Mouse (Mus musculus) liver, adult (tissue): ENCODE data around the gene Nxnl2.

Source experiments
- GATA4 ChIP-seq: IDR thresholded peaks from 2 replicates; pipeline ENCODE4 v1.6.1; 2014; ENCODE audit warnings: mild to moderate bottlenecking, low read length; ENCODE audit not compliant: insufficient replicate concordance

Gene Nxnl2

GRCm38 (mm10) chr13:51208378-51209100 is 37.7 kb downstream of the Nxnl2 start:
- no peak for TF ChIP-seq GATA4

GRCm38 (mm10) chr13:51210639-51211038 is 39.8 kb downstream of the Nxnl2 start:
- no peak for TF ChIP-seq GATA4

DNA sequence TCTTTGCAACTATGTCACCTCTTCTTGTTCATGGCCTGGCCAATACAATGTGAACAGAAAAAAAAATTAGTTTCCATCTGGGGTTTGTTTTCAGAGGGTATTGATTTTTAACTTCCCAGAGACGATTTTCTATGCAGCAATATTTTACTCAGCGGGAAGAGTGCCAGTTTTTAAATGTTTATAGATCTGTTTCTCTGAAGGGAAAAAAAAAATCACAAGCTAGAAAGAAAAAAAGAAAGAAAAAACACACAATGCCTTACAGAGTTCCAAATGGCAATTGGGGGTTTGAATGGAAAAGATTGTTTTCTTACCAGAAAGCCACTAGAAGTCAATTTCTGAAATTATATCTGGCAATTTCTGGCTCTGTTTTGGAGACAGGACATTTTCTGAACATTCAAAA is 43.9 kb downstream of the Nxnl2 start:
- no peak for TF ChIP-seq GATA4

DNA sequence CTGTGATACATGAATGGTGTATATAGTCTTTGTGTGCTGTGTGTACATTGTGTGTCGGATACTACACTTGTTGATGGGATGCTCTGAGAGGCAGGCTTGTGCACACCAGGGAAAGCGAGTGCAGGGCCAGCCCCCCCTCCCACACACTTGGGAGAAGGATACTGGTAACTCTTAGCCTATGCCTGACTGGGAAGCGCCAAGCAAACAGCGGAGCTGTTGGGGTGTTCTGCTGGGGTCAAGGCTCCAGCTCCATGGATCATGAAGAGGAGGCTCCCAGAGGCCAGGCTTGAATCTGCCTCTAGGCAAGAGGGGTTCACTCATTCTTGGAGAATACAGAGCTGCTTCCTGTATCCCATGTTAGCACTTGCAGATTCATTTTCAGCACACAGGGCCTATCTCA is 50.1 kb downstream of the Nxnl2 start:
- TF ChIP-seq GATA4, result no peak

DNA sequence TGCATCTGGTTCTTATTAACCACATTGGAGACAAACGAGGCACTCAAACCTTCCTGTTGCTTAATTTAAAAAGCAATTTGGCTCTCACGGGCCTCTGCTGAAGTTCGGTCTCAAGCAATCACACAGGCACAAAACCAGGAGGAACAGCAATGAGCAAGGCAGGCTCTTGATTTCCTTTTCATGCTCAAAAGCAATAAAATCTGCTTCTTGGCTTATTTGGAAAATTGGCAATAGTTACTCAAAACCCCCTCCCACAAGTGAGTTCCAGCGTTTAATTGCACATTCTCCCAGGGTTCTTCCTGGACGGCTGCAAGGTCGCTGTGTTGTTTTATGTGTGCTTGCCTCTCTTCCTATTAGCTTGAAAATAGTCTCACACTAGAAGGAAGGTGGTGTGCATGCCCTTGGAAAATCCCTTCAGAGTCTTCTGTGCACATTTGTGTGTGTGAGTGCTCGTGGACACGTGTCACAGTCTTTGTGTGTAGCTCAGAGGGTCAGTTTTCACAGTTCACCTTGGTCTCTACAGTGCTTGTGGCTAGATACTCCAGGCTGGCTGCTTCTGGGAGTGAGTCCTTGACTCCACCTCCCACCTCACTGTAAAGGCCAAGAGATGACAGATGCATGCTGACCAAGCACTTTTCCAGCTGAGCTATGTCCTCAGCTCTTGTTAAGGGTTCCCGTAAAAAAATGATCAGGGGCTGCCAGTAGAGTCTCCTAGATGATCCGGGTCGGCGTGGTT is 50.8 kb downstream of the Nxnl2 start:
- TF ChIP-seq GATA4, result no peak
